Mouse (Mus musculus) hindbrain, embryonic 15.5 days (tissue): ENCODE measurements around the gene Gsn. TPM values are rescaled to one million over a fixed set of nuclear protein-coding genes. Genes with fewer than 3 reads are reported as not detected.

Source experiments
- ATAC-seq: fragments of 200-750 bp; cut with Nextera tagmentation; 2 replicates; pipeline ENCODE4 v1.8.0; 2017; ENCODE audit warnings: low read depth, moderate number of reproducible peaks, moderate TSS enrichment; ENCODE audit not compliant: low FRiP score
- H3K27ac ChIP-seq: fragments of 300-500 bp; sonication (generic); replicated peaks from 2 replicates; pipeline ENCODE4 v1.5.1; 2015; ENCODE audit warnings: mild to moderate bottlenecking, inconsistent platforms
- H3K27me3 ChIP-seq: fragments of 300-500 bp; sonication (generic); 2 replicates; pipeline ENCODE4 v1.6.1; 2015; ENCODE audit warnings: control low read depth, inconsistent platforms
- H3K36me3 ChIP-seq: fragments of 300-500 bp; sonication (generic); 2 replicates; pipeline ENCODE4 v1.6.1; 2015; ENCODE audit warnings: control low read depth, inconsistent platforms
- H3K4me1 ChIP-seq: fragments of 300-500 bp; sonication (generic); replicated peaks from 2 replicates; pipeline ENCODE4 v1.6.1; 2015; ENCODE audit warnings: control low read depth, inconsistent platforms
- H3K4me2 ChIP-seq: fragments of 300-500 bp; sonication (generic); 2 replicates; pipeline ENCODE4 v1.6.1; 2015; ENCODE audit warnings: moderate library complexity, mild to moderate bottlenecking, inconsistent platforms
- H3K4me3 ChIP-seq: fragments of 300-500 bp; sonication (generic); 2 replicates; pipeline ENCODE4 v1.5.1; 2015; ENCODE audit warnings: mild to moderate bottlenecking, inconsistent platforms
- H3K9ac ChIP-seq: fragments of 300-500 bp; sonication (generic); 2 replicates; pipeline ENCODE4 v1.6.1; 2015; ENCODE audit warnings: inconsistent platforms
- H3K9me3 ChIP-seq: fragments of 300-500 bp; sonication (generic); 2 replicates; pipeline ENCODE4 v1.6.1; 2016; ENCODE audit warnings: control low read depth, inconsistent platforms
- WGBS: fragments of 180-500 bp; shearing (Covaris S2); methylation state at CpG from one replicate; pipeline ENCODE4 v1.1.7; 2015; 5-methylcytosine and 5-hydroxymethylcytosine counted together
- polyA plus RNA-seq: library from polyadenylated mRNA; unstranded; fragments of >200 nt; fragmentation: Nextera tagmentation; extraction: Ambion mirVana; gene quantifications from 2 replicates; pipeline ENCODE4 v1.2.1, GENCODE M21; 2015

The Gsn gene
- polyA plus RNA-seq, 1 experiment from 2014 or later, result 24.4 TPM

DNA sequence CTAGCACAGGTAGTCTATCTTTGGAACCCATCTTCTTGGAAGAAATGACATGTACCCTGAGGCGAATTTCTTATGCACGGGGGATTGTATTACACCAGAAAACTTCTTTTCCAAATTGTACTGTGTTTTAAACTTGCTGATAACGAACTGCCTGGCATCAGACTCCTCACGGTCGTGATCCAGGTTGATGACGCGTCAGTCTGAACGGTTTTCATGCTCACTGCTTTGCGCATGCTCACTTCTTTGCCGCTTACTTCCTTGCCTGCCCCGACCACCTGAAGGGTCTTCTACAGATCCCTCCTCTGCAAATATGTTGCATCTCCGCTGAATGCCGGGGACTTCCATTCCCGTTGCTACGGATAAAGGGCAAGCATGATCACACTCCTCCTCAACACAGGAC lies 31.9 kb upstream of the Gsn start:
- no peak for ATAC-seq
- Histone ChIP-seq H3K4me2 (no peak overlapping the region), H3K36me3 (no peaks in the 10 kb centered on the region)

DNA sequence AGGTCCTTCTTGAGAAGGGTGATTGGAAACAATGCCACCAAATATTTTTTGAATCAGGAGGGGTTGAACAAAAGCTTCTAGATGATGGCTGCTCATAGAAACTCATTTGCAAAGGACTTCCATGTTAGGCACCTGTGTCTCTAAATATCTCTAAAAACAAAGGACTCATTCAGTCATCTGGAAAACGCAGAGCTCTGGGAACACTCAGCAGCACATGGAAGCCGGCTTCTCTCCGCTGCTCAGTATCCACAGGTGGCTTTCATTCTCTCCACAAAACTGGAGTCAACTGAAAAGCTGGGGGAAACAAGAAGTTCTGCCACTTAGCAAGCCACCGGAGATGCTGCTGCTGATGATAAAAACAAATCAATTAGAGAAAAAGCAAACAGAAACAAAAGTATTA lies 28.0 kb upstream of the Gsn start:
- Histone ChIP-seq H3K9ac (no peak overlapping the region), H3K36me3 (no peaks in the 10 kb centered on the region)
- 54% methylated on average over 4 of the region's 4 CpGs for WGBS

More for the DNA sequence above, 31.9 kb upstream of the Gsn start:
- no peaks in the 10 kb centered on the region for H3K4me1 ChIP-seq
- no peaks in the 10 kb centered on the region for H3K27me3 ChIP-seq
- H3K9ac ChIP-seq, result no peak overlapping the region
- no peaks in the 10 kb centered on the region for H3K9me3 ChIP-seq
- 90% methylated on average over 15 of the region's 15 CpGs for WGBS
- no peak overlapping the region for H3K27ac ChIP-seq
- no peak overlapping the region for H3K4me3 ChIP-seq

DNA sequence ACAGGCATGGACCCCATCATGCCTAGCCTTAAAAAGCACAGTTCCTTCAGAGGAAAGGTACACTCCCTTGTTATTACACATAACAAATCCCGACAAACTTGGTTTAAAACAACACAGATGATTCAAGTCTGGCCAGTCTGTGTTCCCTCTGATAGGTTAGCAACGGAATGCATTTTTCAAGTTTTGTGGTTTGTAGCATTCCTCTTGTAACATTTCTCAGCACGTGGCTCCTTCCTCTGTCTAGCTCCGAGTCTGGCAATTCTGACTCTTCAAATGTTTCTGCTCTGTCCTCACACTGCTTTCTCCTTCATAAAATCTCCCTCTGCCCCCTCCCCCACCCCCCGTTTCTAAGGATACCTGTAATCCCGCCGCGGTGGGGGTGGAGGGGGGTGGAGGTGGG lies 26.0 kb upstream of the Gsn start:
- Histone ChIP-seq H3K36me3 (no peaks in the 10 kb centered on the region), H3K4me3 (no peak overlapping the region), H3K27ac (no peak overlapping the region), H3K9me3 (no peaks in the 10 kb centered on the region), H3K4me2 (no peak overlapping the region), H3K9ac (no peak overlapping the region), H3K4me1 (peaks cover 2% of the 10 kb centered on the region; the same call in 1 of the 2 replicates), H3K27me3 (no peaks in the 10 kb centered on the region)
- 33% methylated on average over 8 of the region's 8 CpGs for WGBS
- no peak for ATAC-seq

More for the DNA sequence above, 28.0 kb upstream of the Gsn start:
- no peak overlapping the region for H3K27ac ChIP-seq
- peaks cover 2% of the 10 kb centered on the region; the same call in 1 of the 2 replicates for H3K4me1 ChIP-seq
- no peak for ATAC-seq
- H3K4me2 ChIP-seq, result no peak overlapping the region
- H3K9me3 ChIP-seq, result no peaks in the 10 kb centered on the region
- H3K27me3 ChIP-seq, result no peaks in the 10 kb centered on the region
- no peak overlapping the region for H3K4me3 ChIP-seq

DNA sequence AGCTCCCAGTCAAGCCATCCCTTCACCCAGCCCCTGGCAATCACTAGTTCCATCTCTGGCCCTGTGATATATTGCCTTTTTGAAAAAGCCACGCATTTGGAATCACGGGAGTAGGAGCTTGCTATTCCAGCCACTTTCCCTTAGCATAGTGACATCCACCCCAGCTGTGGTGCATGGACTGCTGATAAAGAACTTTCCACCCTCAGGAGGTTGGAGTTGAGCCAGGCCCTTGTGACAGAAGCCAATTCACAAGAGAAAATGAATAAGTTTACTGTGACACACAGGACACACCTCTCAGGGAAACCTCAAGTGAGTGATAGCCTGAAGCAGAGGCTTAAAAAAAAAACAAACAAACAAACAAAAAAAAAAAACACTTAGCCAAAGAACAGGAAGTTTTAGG lies 24.3 kb upstream of the Gsn start:
- Histone ChIP-seq H3K4me2 (no peak overlapping the region), H3K27me3 (no peaks in the 10 kb centered on the region), H3K9me3 (no peaks in the 10 kb centered on the region), H3K4me3 (no peak overlapping the region), H3K4me1 (peaks cover 2% of the 10 kb centered on the region; the same call in 1 of the 2 replicates), H3K27ac (no peak overlapping the region), H3K36me3 (no peaks in the 10 kb centered on the region), H3K9ac (no peak overlapping the region)
- ATAC-seq, result no peak
- WGBS, result 49% methylated on average over 2 of the region's 2 CpGs

DNA sequence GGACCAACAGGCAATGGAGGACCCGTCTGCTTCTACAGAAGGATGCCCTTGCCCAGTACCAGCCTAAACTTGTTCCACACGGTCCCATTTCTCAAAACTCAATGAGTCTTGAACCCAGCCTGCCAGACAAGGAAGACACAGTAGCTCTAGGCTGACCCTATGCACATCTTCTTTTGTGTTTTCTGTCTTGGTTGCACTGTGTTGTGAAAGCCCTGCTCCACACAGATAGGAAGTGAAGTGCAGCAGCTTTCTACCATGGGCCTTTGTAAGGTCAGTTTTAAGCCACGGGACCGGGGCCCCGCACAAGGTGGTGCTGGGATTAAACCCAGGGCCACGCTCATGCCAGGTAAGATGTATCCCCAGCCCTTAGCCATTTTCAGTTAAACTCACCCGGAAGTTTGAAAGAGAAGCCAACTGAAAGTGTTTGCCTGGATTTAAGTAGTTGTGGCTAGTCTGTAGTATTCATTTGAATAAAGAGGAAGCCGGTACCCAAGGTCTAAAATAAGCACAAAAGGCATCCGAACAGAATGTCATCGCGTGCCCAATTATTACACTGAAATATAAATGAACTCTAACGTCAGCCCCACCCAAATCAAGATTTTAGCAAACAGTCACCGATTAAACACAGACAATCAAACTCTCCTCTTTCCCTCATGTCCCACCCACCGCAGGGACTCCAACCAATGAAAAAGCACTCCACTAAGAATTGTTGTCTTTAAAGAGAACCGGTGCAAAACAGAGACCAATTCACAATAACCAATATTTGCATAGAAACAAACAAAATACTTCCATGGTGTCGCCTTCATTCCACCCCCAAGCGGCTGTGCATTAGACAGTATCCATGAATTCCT lies 23.4 kb upstream of the Gsn start:
- H3K27ac ChIP-seq, result no peak overlapping the region
- no peak for ATAC-seq
- H3K4me2 ChIP-seq, result no peak overlapping the region
- H3K9ac ChIP-seq, result no peak overlapping the region
- H3K27me3 ChIP-seq, result no peaks in the 10 kb centered on the region
- H3K4me1 ChIP-seq, result peaks cover 2% of the 10 kb centered on the region; the same call in 1 of the 2 replicates
- no peaks in the 10 kb centered on the region for H3K36me3 ChIP-seq
- no peaks in the 10 kb centered on the region for H3K9me3 ChIP-seq
- WGBS, result 68% methylated on average over 17 of the region's 17 CpGs
- H3K4me3 ChIP-seq, result no peak overlapping the region

DNA sequence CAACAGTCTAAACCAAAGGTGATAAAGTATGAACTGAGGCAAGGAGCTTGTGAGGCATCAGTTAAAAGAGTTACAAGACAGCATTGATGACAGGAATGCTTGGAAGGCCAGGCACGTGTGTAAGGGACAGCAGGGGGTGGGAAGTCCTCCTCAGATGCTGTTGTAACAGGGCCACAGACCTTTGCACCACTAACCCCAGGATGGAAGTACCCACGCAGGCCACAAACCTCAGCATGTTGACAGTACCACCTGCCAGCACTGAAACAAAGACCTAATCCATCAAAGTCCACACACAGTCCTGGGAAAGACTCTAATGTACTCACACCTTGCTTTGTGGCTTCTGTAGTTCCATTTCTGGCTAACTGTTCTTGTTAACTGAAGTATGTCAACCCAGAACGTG lies 22.3 kb upstream of the Gsn start:
- Histone ChIP-seq H3K4me3 (no peak overlapping the region), H3K4me1 (peaks cover 2% of the 10 kb centered on the region; the same call in 1 of the 2 replicates), H3K9ac (no peak overlapping the region), H3K36me3 (no peaks in the 10 kb centered on the region), H3K27ac (no peak overlapping the region), H3K27me3 (no peaks in the 10 kb centered on the region), H3K9me3 (no peaks in the 10 kb centered on the region), H3K4me2 (no peak overlapping the region)
- no peak for ATAC-seq
- 20% methylated on average over 3 of the region's 3 CpGs for WGBS

DNA sequence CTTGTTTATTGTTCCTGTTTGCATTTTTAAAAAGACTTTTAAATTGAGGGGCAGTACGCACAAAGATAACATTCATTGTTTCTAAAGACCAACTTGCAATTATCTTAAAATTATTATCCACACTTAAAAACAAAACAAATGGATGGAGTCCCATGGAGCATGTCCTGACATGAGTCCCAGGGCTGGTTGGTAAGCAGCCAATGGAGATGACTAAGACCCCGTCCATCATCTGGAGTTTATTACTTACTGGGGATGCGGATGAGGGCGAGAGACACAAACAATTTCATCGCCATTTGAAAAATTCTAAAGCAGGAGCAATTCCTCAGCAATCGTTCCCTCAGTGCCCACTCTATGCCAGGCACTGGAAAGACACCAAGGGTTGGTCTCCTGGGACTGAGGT lies 21.2 kb upstream of the Gsn start:
- Histone ChIP-seq H3K4me2 (no peak overlapping the region), H3K9me3 (no peaks in the 10 kb centered on the region), H3K36me3 (no peaks in the 10 kb centered on the region), H3K9ac (no peak overlapping the region), H3K27me3 (no peaks in the 10 kb centered on the region), H3K4me3 (no peak overlapping the region), H3K27ac (no peak overlapping the region), H3K4me1 (peaks cover under 1% of the 10 kb centered on the region; the same call in 1 of the 2 replicates)
- 65% methylated on average over 6 of the region's 6 CpGs for WGBS
- ATAC-seq, result no peak

DNA sequence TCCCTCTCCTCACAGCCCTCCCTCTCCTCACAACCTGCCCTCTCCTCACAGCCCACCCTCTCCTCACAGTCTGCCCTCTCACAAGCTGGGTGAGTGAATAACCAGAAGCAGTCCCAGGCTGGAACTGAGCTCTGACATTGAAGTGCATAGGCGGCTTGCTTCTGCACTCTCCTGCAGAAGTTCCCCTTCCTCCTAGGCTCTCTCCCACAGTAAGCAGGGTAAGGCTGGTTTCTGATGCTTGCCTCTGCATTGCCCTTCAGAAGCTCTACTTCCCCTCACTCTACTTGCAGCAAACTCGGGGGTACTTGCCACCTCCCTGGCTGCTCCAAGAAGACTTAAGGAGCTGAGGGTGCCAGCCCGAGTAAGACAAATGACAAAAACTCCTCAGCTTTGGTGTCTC lies 11.9 kb upstream of the Gsn start:
- ATAC-seq, result no peak
- Histone ChIP-seq H3K4me3 (no peak overlapping the region), H3K27me3 (no peaks in the 10 kb centered on the region), H3K9ac (no peak overlapping the region), H3K9me3 (no peaks in the 10 kb centered on the region), H3K4me1 (no peaks in the 10 kb centered on the region), H3K4me2 (no peak overlapping the region), H3K27ac (no peak overlapping the region), H3K36me3 (no peaks in the 10 kb centered on the region)
- 71% methylated on average over 3 of the region's 3 CpGs for WGBS

DNA sequence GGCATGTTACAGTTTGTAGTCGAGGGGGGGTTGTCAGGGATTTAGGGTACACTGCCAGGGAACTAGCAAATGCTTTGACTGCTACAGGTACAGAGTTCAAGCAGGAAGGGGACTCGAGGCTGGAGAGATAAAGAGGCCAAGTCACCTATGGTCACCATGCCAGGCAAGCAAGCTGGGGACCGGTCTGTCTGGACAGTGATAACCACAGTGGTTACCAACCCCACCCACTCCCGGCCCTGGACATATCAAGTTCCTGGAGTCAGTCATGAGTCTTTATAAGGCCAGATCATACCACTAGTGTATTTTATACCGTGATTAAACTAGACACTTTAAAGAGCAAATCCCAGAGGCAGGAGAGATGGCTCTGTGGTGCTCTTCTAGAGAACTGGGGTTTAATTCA lies 8.4 kb upstream of the Gsn start:
- no peaks in the 10 kb centered on the region for H3K27me3 ChIP-seq
- no peaks in the 10 kb centered on the region for H3K36me3 ChIP-seq
- ATAC-seq, result no peak
- H3K4me2 ChIP-seq, result no peak overlapping the region
- 79% methylated on average over 5 of the region's 5 CpGs for WGBS
- no peak overlapping the region for H3K27ac ChIP-seq
- H3K9me3 ChIP-seq, result no peaks in the 10 kb centered on the region
- H3K4me1 ChIP-seq, result no peaks in the 10 kb centered on the region
- no peak overlapping the region for H3K9ac ChIP-seq
- no peak overlapping the region for H3K4me3 ChIP-seq

DNA sequence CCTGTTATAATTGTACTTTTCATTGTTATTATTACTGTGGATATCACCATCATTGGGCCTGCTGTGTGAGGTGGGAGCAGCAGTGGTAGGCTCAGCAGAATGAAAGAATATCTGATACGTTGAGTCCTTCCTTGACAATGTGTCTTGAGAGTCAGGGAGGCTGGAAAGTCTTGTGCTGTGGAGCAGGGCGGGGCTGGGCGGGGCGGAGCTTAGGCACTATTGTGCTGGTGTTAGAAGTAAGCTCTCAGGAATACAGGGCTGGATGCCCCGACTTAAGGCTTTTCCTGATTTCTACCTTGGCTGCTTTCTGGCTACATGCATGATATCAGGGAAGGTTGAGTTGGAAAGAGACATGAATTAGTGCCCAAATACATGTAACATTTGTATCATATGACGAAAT lies 3.4 kb upstream of the Gsn start:
- WGBS, result 35% methylated on average over 6 of the region's 6 CpGs
- Histone ChIP-seq H3K4me2 (no peak overlapping the region), H3K4me1 (peaks cover 12% of the 10 kb centered on the region), H3K27me3 (peaks cover 5% of the 10 kb centered on the region; the same call in 1 of the 2 replicates), H3K9me3 (no peaks in the 10 kb centered on the region), H3K9ac (no peak overlapping the region), H3K4me3 (no peak overlapping the region), H3K27ac (no peak overlapping the region), H3K36me3 (no peaks in the 10 kb centered on the region)
- no peak for ATAC-seq

DNA sequence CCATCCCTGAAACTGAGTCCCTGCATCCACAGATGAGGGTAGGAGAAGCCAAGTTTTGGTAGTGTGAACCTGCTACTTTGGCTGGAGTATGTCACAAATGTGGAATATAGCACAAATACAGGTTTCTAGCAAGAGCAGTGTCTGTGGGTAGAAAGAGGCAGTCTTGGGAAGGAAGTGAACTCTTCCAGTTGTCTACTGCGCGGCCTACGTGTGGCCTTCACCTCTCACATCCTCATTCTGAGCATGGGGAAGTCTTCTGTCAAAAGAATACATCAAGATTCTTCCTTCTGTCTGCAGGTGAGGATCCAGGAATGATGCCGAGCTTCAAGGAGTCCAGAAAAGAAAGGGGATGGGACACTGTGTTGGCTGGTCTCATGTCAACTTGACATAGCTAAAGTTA lies 2.4 kb upstream of the Gsn start:
- WGBS, result 95% methylated on average over 4 of the region's 4 CpGs
- no peak for ATAC-seq
- Histone ChIP-seq H3K4me1 (peaks cover 12% of the 10 kb centered on the region), H3K4me2 (no peak overlapping the region), H3K27ac (no peak overlapping the region), H3K9ac (no peak overlapping the region), H3K36me3 (no peaks in the 10 kb centered on the region), H3K27me3 (peaks cover 5% of the 10 kb centered on the region; the same call in 1 of the 2 replicates), H3K4me3 (no peak overlapping the region), H3K9me3 (no peaks in the 10 kb centered on the region)

DNA sequence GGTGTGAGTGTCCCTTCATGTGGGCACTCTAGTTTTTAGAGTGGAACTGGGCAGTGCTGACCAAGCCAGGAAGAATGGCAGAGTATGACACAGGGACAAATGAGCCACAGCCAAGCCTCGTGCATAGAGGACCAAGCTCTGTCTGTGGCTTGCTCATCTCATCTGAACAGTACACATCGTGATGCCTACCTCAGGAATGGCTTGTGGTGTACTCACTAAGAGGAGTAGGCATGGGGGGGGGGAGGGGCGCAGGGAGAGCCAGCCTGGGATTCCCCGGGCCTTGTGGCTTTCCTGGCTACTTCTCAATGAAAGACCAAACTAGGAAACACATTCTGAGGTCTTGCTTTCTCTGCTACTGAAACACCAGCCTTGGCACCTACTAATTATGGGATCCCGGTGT lies 1.2 kb upstream of the Gsn start:
- no peaks in the 10 kb centered on the region for H3K9me3 ChIP-seq
- no peak for ATAC-seq
- H3K4me1 ChIP-seq, result peaks cover 12% of the 10 kb centered on the region
- no peak overlapping the region for H3K27ac ChIP-seq
- no peaks in the 10 kb centered on the region for H3K36me3 ChIP-seq
- peaks cover 5% of the 10 kb centered on the region; the same call in 1 of the 2 replicates for H3K27me3 ChIP-seq
- H3K4me3 ChIP-seq, result no peak overlapping the region
- H3K9ac ChIP-seq, result no peak overlapping the region
- WGBS, result 68% methylated on average over 5 of the region's 5 CpGs
- no peak overlapping the region for H3K4me2 ChIP-seq
